Comparison of ENCODE assay signal across 8 mouse cellular contexts in genomic region chr17:45474669-45475465, GRCm38 (mm10). TPM values are rescaled to one million over a fixed set of nuclear protein-coding genes. Genes with fewer than 3 reads are reported as not detected.
DNase-seq lines count a peak whose midpoint lies in the region; ATAC-seq and TF ChIP-seq lines count a peak whose summit lies in the region.

TSS of gene Spats1 (minus strand) at chr17:45475415.

- no peaks in the 10 kb centered on the region for H3K79me3 ChIP-seq in C2C12 (ENCODE audit: low read depth)

- peak within 1 kb of the TSS; percentile 36; the same call in 1 of the 2 replicates for H3K9ac ChIP-seq in embryonic facial prominence, embryonic 12.5 days
- H3K9ac ChIP-seq in heart, embryonic 11.5 days (ENCODE audit: low read depth, low read length) = peak within 1 kb of the TSS; percentile 56
- H3K9ac ChIP-seq in kidney, embryonic 15.5 days = no peak within 1 kb of the TSS
- no peak within 1 kb of the TSS for H3K9ac ChIP-seq in limb, embryonic 15.5 days
- H3K9ac ChIP-seq in midbrain, postnatal 0 days (replicated peaks; ENCODE audit: low read length, poor library complexity, severe bottlenecking) = peak within 1 kb of the TSS; percentile 53
- no peak within 1 kb of the TSS for H3K9ac ChIP-seq in stomach, embryonic 15.5 days

- H3K79me2 ChIP-seq in C2C12 (ENCODE audit: control insufficient read depth, insufficient read depth) = no peaks in the 10 kb centered on the region

- no peaks in the 10 kb centered on the region for H3K27me3 ChIP-seq in C2C12 (ENCODE audit: control insufficient read depth, insufficient read depth, insufficient read length)
- H3K27me3 ChIP-seq in embryonic facial prominence, embryonic 12.5 days = peaks cover 38% of the 10 kb centered on the region
- H3K27me3 ChIP-seq in heart, embryonic 11.5 days (ENCODE audit: control insufficient read depth, insufficient read depth, low read length) = peaks cover 37% of the 10 kb centered on the region
- peaks cover 34% of the 10 kb centered on the region for H3K27me3 ChIP-seq in kidney, embryonic 15.5 days
- peaks cover 14% of the 10 kb centered on the region for H3K27me3 ChIP-seq in limb, embryonic 15.5 days
- no peaks in the 10 kb centered on the region for H3K27me3 ChIP-seq in midbrain, postnatal 0 days (ENCODE audit: insufficient read depth, low read length)
- peaks cover 17% of the 10 kb centered on the region; the same call in 1 of the 2 replicates for H3K27me3 ChIP-seq in stomach, embryonic 15.5 days (replicated peaks)

- WGBS in embryonic facial prominence, embryonic 12.5 days = 6% methylated on average over 30 of the region's 30 CpGs
- 6% methylated on average over 30 of the region's 30 CpGs for WGBS in heart, embryonic 11.5 days (ENCODE audit: insufficient replicate concordance)
- 5% methylated on average over 30 of the region's 30 CpGs for WGBS in kidney, embryonic 15.5 days
- WGBS in limb, embryonic 15.5 days = 6% methylated on average over 30 of the region's 30 CpGs
- 3% methylated on average over 30 of the region's 30 CpGs for WGBS in midbrain, postnatal 0 days
- WGBS in stomach, embryonic 15.5 days = 5% methylated on average over 30 of the region's 30 CpGs

- H3K9me3 ChIP-seq in embryonic facial prominence, embryonic 12.5 days = no peaks in the 10 kb centered on the region
- H3K9me3 ChIP-seq in heart, embryonic 11.5 days (replicated peaks; ENCODE audit: control insufficient read depth, low read length) = no peaks in the 10 kb centered on the region
- no peaks in the 10 kb centered on the region for H3K9me3 ChIP-seq in kidney, embryonic 15.5 days (replicated peaks)
- H3K9me3 ChIP-seq in limb, embryonic 15.5 days = no peaks in the 10 kb centered on the region
- no peaks in the 10 kb centered on the region for H3K9me3 ChIP-seq in midbrain, postnatal 0 days (ENCODE audit: low read length)
- no peaks in the 10 kb centered on the region for H3K9me3 ChIP-seq in stomach, embryonic 15.5 days

- no peak for TF ChIP-seq CTCF in C2C12 (IDR thresholded peaks at IDR 0.05; ENCODE audit: control insufficient read depth, insufficient read depth, insufficient read length)
- TF ChIP-seq CTCF in midbrain, postnatal 0 days (IDR thresholded peaks at IDR 0.05) = peak; percentile 26; the same call in 1 of the 2 replicates

- peak within 1 kb of the TSS; percentile 30 for H3ac ChIP-seq in C2C12 (ENCODE audit: control insufficient read depth, insufficient read length, low read depth)

- ATAC-seq in embryonic facial prominence, embryonic 12.5 days (ENCODE audit: insufficient number of reproducible peaks, insufficient read depth, low FRiP score, low TSS enrichment) = 0 out of 2 replicates have a peak, but pooled peaks have one; percentile 42
- peak; percentile 31; the same call in 1 of the 2 replicates for ATAC-seq in heart, embryonic 11.5 days (replicated peaks; ENCODE audit: insufficient number of reproducible peaks, low FRiP score, low TSS enrichment)
- ATAC-seq in kidney, embryonic 15.5 days (replicated peaks; ENCODE audit: low FRiP score) = peak; percentile 43; the same call in 1 of the 2 replicates
- ATAC-seq in limb, embryonic 15.5 days (ENCODE audit: insufficient number of reproducible peaks, low FRiP score, low TSS enrichment, low read depth) = no peak; the same call in 1 of the 2 replicates
- peak; percentile 91 for ATAC-seq in midbrain, postnatal 0 days (ENCODE audit: low FRiP score)
- ATAC-seq in stomach, embryonic 15.5 days (ENCODE audit: insufficient read depth, low FRiP score, low read depth) = peak; percentile 22; the same call in 1 of the 2 replicates

- no peaks in the 10 kb centered on the region for H3K36me3 ChIP-seq in C2C12 (ENCODE audit: control insufficient read depth, insufficient read depth)
- no peaks in the 10 kb centered on the region for H3K36me3 ChIP-seq in embryonic facial prominence, embryonic 12.5 days
- H3K36me3 ChIP-seq in heart, embryonic 11.5 days (ENCODE audit: control insufficient read depth, insufficient read depth, low read length) = no peaks in the 10 kb centered on the region
- H3K36me3 ChIP-seq in kidney, embryonic 15.5 days = no peaks in the 10 kb centered on the region
- H3K36me3 ChIP-seq in limb, embryonic 15.5 days = no peaks in the 10 kb centered on the region
- no peaks in the 10 kb centered on the region for H3K36me3 ChIP-seq in midbrain, postnatal 0 days (ENCODE audit: insufficient read depth, low read length)
- H3K36me3 ChIP-seq in stomach, embryonic 15.5 days = no peaks in the 10 kb centered on the region

- peaks cover 3% of the 10 kb centered on the region; the same call in 1 of the 2 replicates for H3K4me1 ChIP-seq in embryonic facial prominence, embryonic 12.5 days
- H3K4me1 ChIP-seq in heart, embryonic 11.5 days (ENCODE audit: control insufficient read depth, insufficient read depth, low read length) = peaks cover 8% of the 10 kb centered on the region; the same call in 1 of the 2 replicates
- peaks cover 7% of the 10 kb centered on the region for H3K4me1 ChIP-seq in kidney, embryonic 15.5 days
- H3K4me1 ChIP-seq in limb, embryonic 15.5 days = peaks cover 9% of the 10 kb centered on the region
- no peaks in the 10 kb centered on the region for H3K4me1 ChIP-seq in midbrain, postnatal 0 days (ENCODE audit: insufficient read depth, low read length)
- 0 out of 2 replicates have a peak, but pooled peaks cover 7% of the 10 kb centered on the region for H3K4me1 ChIP-seq in stomach, embryonic 15.5 days

- H3K4me3 ChIP-seq in C2C12 (ENCODE audit: insufficient read depth, poor library complexity, severe bottlenecking) = no peak within 1 kb of the TSS
- peak within 1 kb of the TSS; percentile 32 for H3K4me3 ChIP-seq in embryonic facial prominence, embryonic 12.5 days
- peak within 1 kb of the TSS; percentile 38 for H3K4me3 ChIP-seq in heart, embryonic 11.5 days (ENCODE audit: low read depth, low read length)
- peak within 1 kb of the TSS; percentile 47 for H3K4me3 ChIP-seq in kidney, embryonic 15.5 days (replicated peaks)
- H3K4me3 ChIP-seq in limb, embryonic 15.5 days = peak within 1 kb of the TSS; percentile 42
- peak within 1 kb of the TSS; percentile 35 for H3K4me3 ChIP-seq in midbrain, postnatal 0 days (ENCODE audit: low read depth, low read length)
- peak within 1 kb of the TSS; percentile 37 for H3K4me3 ChIP-seq in stomach, embryonic 15.5 days (replicated peaks)

- H3K4me2 ChIP-seq in embryonic facial prominence, embryonic 12.5 days (replicated peaks) = peak within 1 kb of the TSS; percentile 52
- H3K4me2 ChIP-seq in heart, embryonic 11.5 days = peak within 1 kb of the TSS; percentile 62
- H3K4me2 ChIP-seq in kidney, embryonic 15.5 days = peak within 1 kb of the TSS; percentile 75
- peak within 1 kb of the TSS; percentile 59 for H3K4me2 ChIP-seq in limb, embryonic 15.5 days
- H3K4me2 ChIP-seq in midbrain, postnatal 0 days (ENCODE audit: low read depth, low read length, poor library complexity, severe bottlenecking) = peak within 1 kb of the TSS; percentile 61
- H3K4me2 ChIP-seq in stomach, embryonic 15.5 days = peak within 1 kb of the TSS; percentile 65

- H3K27ac ChIP-seq in embryonic facial prominence, embryonic 12.5 days = no peak within 1 kb of the TSS
- H3K27ac ChIP-seq in heart, embryonic 11.5 days (ENCODE audit: low read depth, low read length) = no peak within 1 kb of the TSS
- no peak within 1 kb of the TSS for H3K27ac ChIP-seq in kidney, embryonic 15.5 days
- no peak within 1 kb of the TSS for H3K27ac ChIP-seq in limb, embryonic 15.5 days
- peak within 1 kb of the TSS; percentile 80 for H3K27ac ChIP-seq in midbrain, postnatal 0 days (ENCODE audit: low read depth, low read length)
- H3K27ac ChIP-seq in stomach, embryonic 15.5 days = no peak within 1 kb of the TSS

- peak; percentile 73 to 83 for DNase-seq in adrenal gland, postnatal 36 days
- DNase-seq in midbrain, postnatal 0 days (ENCODE audit: low spot score) = peak; percentile 90

TF ChIP-seq in C2C12, 6 proteins besides CTCF, POLR2A, EP300 and RAD21:
- TF ChIP-seq CEBPB (IDR thresholded peaks at IDR 0.05; ENCODE audit: low read depth) = no peak
- no peak for TF ChIP-seq MYOD1 (IDR thresholded peaks at IDR 0.05; ENCODE audit: control insufficient read depth, insufficient read length, low read depth)
- no peak for TF ChIP-seq MAX (IDR thresholded peaks at IDR 0.05)
- no peak for TF ChIP-seq USF1 (IDR thresholded peaks at IDR 0.05; ENCODE audit: low read depth)
- no peak for TF ChIP-seq FOSL1 (IDR thresholded peaks at IDR 0.05; ENCODE audit: insufficient read depth, low read length, poor library complexity, severe bottlenecking)
- TF ChIP-seq MYOG (IDR thresholded peaks at IDR 0.05; ENCODE audit: control insufficient read depth, extremely low read depth, insufficient read length) = no peak

RNA-seq across cellular contexts. Expression of gene Spats1, which starts in this region (rescaled TPM):
- 0.11 TPM for polyA plus RNA-seq in C2C12 (2012; fragmentation: generic; extraction: Trizol)
- not detected for total RNA-seq in adrenal gland, postnatal 36 days (2021)
- polyA plus RNA-seq in embryonic facial prominence, embryonic 12.5 days (2016; fragmentation: Nextera tagmentation; extraction: Ambion mirVana) = 0.49 and 0.89 TPM in 2 replicates
- polyA plus RNA-seq in heart, embryonic 11.5 days (2014; fragmentation: Nextera tagmentation; extraction: Ambion mirVana) = 0.86 and 1.2 TPM in 2 replicates
- 0.29 and 0.48 TPM in 2 replicates for polyA plus RNA-seq in kidney, embryonic 15.5 days (2015; fragmentation: Nextera tagmentation; extraction: Ambion mirVana)
- 0.21 and 0.22 TPM in 2 replicates for polyA plus RNA-seq in limb, embryonic 15.5 days (2015; fragmentation: Nextera tagmentation; extraction: Ambion mirVana)
- total RNA-seq in midbrain, postnatal 0 days (2014; rRNA removed) = 2.3 and 5.8 TPM in 2 replicates
- 3.4 and 3.6 TPM in 2 replicates for polyA plus RNA-seq in midbrain, postnatal 0 days (2015; fragmentation: Nextera tagmentation; extraction: Ambion mirVana)
- 0.15 and 0.30 TPM in 2 replicates for polyA plus RNA-seq in stomach, embryonic 15.5 days (2015; fragmentation: Nextera tagmentation; extraction: Ambion mirVana)

Comparison
In these comparisons a context has a peak if more than half of its experiments do, and no peak if none do; other contexts are left out.
1. Peak in DNase-seq in adrenal gland, postnatal 36 days; RNA of the gene not detected or under 1 TPM.
2. Peak in ATAC-seq, H3K4me3 ChIP-seq, H3K9ac ChIP-seq and H3K4me2 ChIP-seq in embryonic facial prominence, embryonic 12.5 days; RNA of the gene not detected or under 1 TPM.
3. Peak in ATAC-seq, H3K4me3 ChIP-seq and H3K4me2 ChIP-seq in kidney, embryonic 15.5 days; RNA of the gene not detected or under 1 TPM.
4. Peak in ATAC-seq, H3K4me3 ChIP-seq and H3K4me2 ChIP-seq in stomach, embryonic 15.5 days; RNA of the gene not detected or under 1 TPM.
5. H3K9ac ChIP-seq: peak in heart, embryonic 11.5 days (single experiment) and midbrain, postnatal 0 days (single experiment); none in kidney, embryonic 15.5 days (single experiment), limb, embryonic 15.5 days (single experiment) and stomach, embryonic 15.5 days (single experiment).
6. Peak in every context shown above with its lines, with median percentiles within 50 percentile points of each other: H3K4me2 ChIP-seq.